Mouse (Mus musculus): ENCODE data around the gene Whrn. TPM values are rescaled to one million over a fixed set of nuclear protein-coding genes. Genes with fewer than 3 reads are reported as not detected.
A peak's percentile ranks its signal among the peaks of the same experiment; 100 is the strongest.

Whrn gene
- polyA plus RNA-seq, 1 experiment from 2014 or later, result 3.1 TPM

DNA sequence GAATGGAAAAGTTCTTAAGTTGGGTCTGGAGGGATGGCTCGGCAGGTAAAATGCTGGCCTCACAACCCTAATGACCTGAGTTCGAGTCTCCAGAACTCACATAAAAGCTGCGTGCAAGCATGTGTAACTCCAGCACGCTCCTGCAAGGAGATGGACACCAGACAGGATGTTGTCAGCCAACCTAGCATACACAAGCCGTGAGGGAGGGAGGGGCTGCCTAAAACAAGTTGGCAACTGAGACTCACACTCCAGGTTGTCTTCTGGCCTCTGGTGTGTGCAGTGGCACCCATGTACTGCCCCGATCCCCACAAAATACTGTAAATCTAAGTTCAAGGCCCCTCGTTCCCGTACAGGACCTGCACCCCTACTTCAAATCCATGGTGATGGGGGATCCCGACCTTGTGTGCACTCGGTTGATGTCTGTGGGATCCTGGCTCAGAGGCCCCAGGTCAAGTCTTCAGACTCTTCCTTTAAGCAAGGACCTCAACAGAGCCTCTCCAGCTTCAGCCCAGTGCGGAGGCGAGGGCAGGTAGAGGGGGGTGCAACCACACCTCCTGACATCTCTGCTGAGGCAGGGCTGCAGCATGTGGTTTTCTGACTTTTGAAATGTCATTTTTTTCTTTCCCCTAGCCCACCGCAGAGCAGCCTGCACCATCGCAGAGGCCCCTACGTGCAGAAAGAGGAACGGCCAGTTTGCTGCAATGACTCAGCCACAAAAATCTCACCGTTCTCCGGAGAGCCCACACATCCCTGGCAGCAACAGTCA lies 95.1 kb downstream of the Whrn start:
- no peaks in the 10 kb centered on the region for H3K9me3 ChIP-seq (ENCODE audit: control insufficient read depth, low read length)
- peaks cover 35 to 57% of the 10 kb centered on the region in 2 experiments for H3K4me1 ChIP-seq (ENCODE audit: control insufficient read depth in 2 of 2, insufficient read depth in 2 of 2, low read length in 2 of 2)
- ATAC-seq (ENCODE audit: insufficient number of reproducible peaks, insufficient read depth, low FRiP score, low read depth), result no peak
- no peaks in the 10 kb centered on the region for H3K27me3 ChIP-seq (ENCODE audit: control insufficient read depth, insufficient read depth, low read length)
- no peak overlapping the region for H3K4me2 ChIP-seq (ENCODE audit: low read length)
- no peak overlapping the region for H3K27ac ChIP-seq (replicated peaks in 1 of 2; ENCODE audit: control insufficient read depth in 1 of 2, insufficient read depth in 1 of 2, low read depth in 2 of 2, low read length in 2 of 2)
- WGBS, result 90% methylated on average over 18 of the region's 18 CpGs
- H3K4me3 ChIP-seq (ENCODE audit: control insufficient read depth in 1 of 2, insufficient read depth in 1 of 2, low read depth in 1 of 2, low read length in 2 of 2), result no peak overlapping the region
- no peaks in the 10 kb centered on the region for H3K36me3 ChIP-seq (ENCODE audit: control insufficient read depth, insufficient read depth, low read length)
- no peak overlapping the region for H3K9ac ChIP-seq (ENCODE audit: low read length)

- peaks cover 30 to 47% of the 10 kb centered on the region in 2 experiments for H3K4me1 ChIP-seq (ENCODE audit: control insufficient read depth in 2 of 2, insufficient read depth in 2 of 2, low read length in 2 of 2)
- no peak overlapping the region for H3K4me2 ChIP-seq (ENCODE audit: low read length)
- H3K36me3 ChIP-seq (ENCODE audit: control insufficient read depth, insufficient read depth, low read length), result peaks cover 4% of the 10 kb centered on the region; the same call in 1 of the 2 replicates
- H3K9ac ChIP-seq (ENCODE audit: low read length), result 0 out of 2 replicates have a peak overlapping the region, but pooled peaks have one; percentile 3
- no peaks in the 10 kb centered on the region for H3K9me3 ChIP-seq (ENCODE audit: control insufficient read depth, low read length)
- 49% methylated on average over 8 of the region's 8 CpGs for WGBS
- no peak for ATAC-seq (ENCODE audit: insufficient number of reproducible peaks, insufficient read depth, low FRiP score, low read depth)
- no peak overlapping the region for H3K4me3 ChIP-seq (ENCODE audit: control insufficient read depth in 1 of 2, insufficient read depth in 1 of 2, low read depth in 1 of 2, low read length in 2 of 2)
- peak overlapping the region; percentile 36 to 42 for H3K27ac ChIP-seq (replicated peaks in 1 of 2; ENCODE audit: control insufficient read depth in 1 of 2, insufficient read depth in 1 of 2, low read depth in 2 of 2, low read length in 2 of 2)
- H3K27me3 ChIP-seq (ENCODE audit: control insufficient read depth, insufficient read depth, low read length), result no peaks in the 10 kb centered on the region
These were observed 96.0 kb downstream of the Whrn start for GRCm38 (mm10) chr4:63399691-63400270.

- Histone ChIP-seq H3K9ac (ENCODE audit: low read length) (0 out of 2 replicates have a peak overlapping the region, but pooled peaks have one; percentile 3), H3K4me2 (ENCODE audit: low read length) (no peak overlapping the region), H3K27ac (replicated peaks in 1 of 2; ENCODE audit: control insufficient read depth in 1 of 2, insufficient read depth in 1 of 2, low read depth in 2 of 2, low read length in 2 of 2) (peak overlapping the region; percentile 36 to 42), H3K27me3 (ENCODE audit: control insufficient read depth, insufficient read depth, low read length) (no peaks in the 10 kb centered on the region), H3K9me3 (ENCODE audit: control insufficient read depth, low read length) (no peaks in the 10 kb centered on the region), H3K4me3 (ENCODE audit: control insufficient read depth in 1 of 2, insufficient read depth in 1 of 2, low read depth in 1 of 2, low read length in 2 of 2) (no peak overlapping the region), H3K4me1 (ENCODE audit: control insufficient read depth in 2 of 2, insufficient read depth in 2 of 2, low read length in 2 of 2) (peaks cover 23 to 40% of the 10 kb centered on the region in 2 experiments), H3K36me3 (ENCODE audit: control insufficient read depth, insufficient read depth, low read length) (peaks cover 10% of the 10 kb centered on the region; the same call in 1 of the 2 replicates)
- WGBS, result 47% methylated on average over 11 of the region's 11 CpGs
- ATAC-seq (ENCODE audit: insufficient number of reproducible peaks, insufficient read depth, low FRiP score, low read depth), result no peak
These were observed 96.8 kb downstream of the Whrn start for GRCm38 (mm10) chr4:63398854-63399609.

- H3K27me3 ChIP-seq (ENCODE audit: control insufficient read depth, insufficient read depth, low read length), result no peaks in the 10 kb centered on the region
- no peak for ATAC-seq (ENCODE audit: insufficient number of reproducible peaks, insufficient read depth, low FRiP score, low read depth)
- 77% methylated on average over 10 of the region's 10 CpGs for WGBS
- no peaks in the 10 kb centered on the region for H3K9me3 ChIP-seq (ENCODE audit: control insufficient read depth, low read length)
- H3K27ac ChIP-seq (replicated peaks in 1 of 2; ENCODE audit: control insufficient read depth in 1 of 2, insufficient read depth in 1 of 2, low read depth in 2 of 2, low read length in 2 of 2), result no peak overlapping the region
- peaks cover 13% of the 10 kb centered on the region; the same call in 1 of the 2 replicates for H3K36me3 ChIP-seq (ENCODE audit: control insufficient read depth, insufficient read depth, low read length)
- no peak overlapping the region for H3K4me2 ChIP-seq (ENCODE audit: low read length)
- no peak overlapping the region for H3K9ac ChIP-seq (ENCODE audit: low read length)
- no peak overlapping the region for H3K4me3 ChIP-seq (ENCODE audit: control insufficient read depth in 1 of 2, insufficient read depth in 1 of 2, low read depth in 1 of 2, low read length in 2 of 2)
- peaks cover 14 to 30% of the 10 kb centered on the region in 2 experiments; a peak in 3 of 4 replicates for H3K4me1 ChIP-seq (ENCODE audit: control insufficient read depth in 2 of 2, insufficient read depth in 2 of 2, low read length in 2 of 2)
These were observed 97.7 kb downstream of the Whrn start for GRCm38 (mm10) chr4:63397981-63398537.

DNA sequence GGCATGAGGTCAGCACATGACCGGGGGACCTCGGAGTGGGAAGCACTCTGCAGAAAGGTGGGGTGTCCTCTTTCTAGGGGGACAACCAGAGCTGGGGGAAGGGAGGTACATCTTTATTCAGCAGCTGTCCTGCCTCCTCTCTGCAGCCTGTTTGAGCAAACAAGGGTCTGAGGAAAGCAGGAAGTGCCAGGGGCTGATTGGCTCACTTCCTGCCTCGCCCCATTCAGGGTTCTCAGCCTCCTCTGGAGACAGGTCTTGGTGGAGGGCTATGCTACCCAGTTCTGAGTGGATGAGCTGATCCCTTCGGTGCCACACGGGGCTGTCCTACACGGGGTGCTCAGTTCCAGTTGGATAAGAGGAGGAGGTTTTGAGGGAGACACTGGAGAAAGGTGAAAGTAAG lies 104.5 kb downstream of the Whrn start:
- Histone ChIP-seq H3K4me3 (ENCODE audit: control insufficient read depth in 1 of 2, insufficient read depth in 1 of 2, low read depth in 1 of 2, low read length in 2 of 2) (no peak overlapping the region), H3K27ac (replicated peaks in 1 of 2; ENCODE audit: control insufficient read depth in 1 of 2, insufficient read depth in 1 of 2, low read depth in 2 of 2, low read length in 2 of 2) (no peak overlapping the region), H3K9me3 (ENCODE audit: control insufficient read depth, low read length) (no peaks in the 10 kb centered on the region), H3K36me3 (ENCODE audit: control insufficient read depth, insufficient read depth, low read length) (peaks cover 21% of the 10 kb centered on the region), H3K4me1 (ENCODE audit: control insufficient read depth in 2 of 2, insufficient read depth in 2 of 2, low read length in 2 of 2) (peaks cover 6 to 13% of the 10 kb centered on the region in 2 experiments; a peak in 2 of 4 replicates), H3K4me2 (ENCODE audit: low read length) (no peak overlapping the region), H3K9ac (ENCODE audit: low read length) (no peak overlapping the region), H3K27me3 (ENCODE audit: control insufficient read depth, insufficient read depth, low read length) (no peaks in the 10 kb centered on the region)
- ATAC-seq (ENCODE audit: insufficient number of reproducible peaks, insufficient read depth, low FRiP score, low read depth), result no peak
- 61% methylated on average over 6 of the region's 6 CpGs for WGBS

DNA sequence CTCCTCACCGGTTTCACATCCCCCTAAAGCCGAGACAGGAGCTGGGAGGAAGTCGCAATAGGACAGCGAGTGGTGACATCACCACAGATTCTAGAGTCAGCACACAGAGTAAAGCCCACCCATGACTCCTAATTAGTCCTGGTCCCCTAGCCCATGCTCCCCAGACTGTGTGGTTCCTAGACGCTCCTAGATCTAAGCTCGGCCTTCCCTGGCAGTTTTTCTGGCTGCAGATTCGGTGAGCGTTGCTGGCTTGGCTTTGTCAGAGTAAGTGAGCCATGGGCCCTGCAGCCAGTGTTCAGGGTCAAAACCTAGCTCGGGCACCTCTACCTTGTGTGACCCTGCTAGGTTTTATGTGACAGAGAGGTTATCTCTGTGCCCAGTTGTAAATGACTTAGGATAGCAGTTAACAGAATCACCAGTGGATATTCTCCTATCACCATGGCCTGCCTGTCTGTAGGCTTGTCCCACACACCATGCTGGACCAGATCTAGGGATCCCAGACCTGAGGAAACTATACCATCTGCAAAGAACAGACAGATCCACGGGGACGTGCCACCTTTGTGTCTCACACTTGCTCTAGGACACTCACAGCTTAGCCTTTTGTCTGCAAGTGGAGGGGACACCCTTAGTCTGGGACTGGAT lies 105.8 kb downstream of the Whrn start:
- Histone ChIP-seq H3K36me3 (ENCODE audit: control insufficient read depth, insufficient read depth, low read length) (peaks cover 23% of the 10 kb centered on the region), H3K9ac (ENCODE audit: low read length) (no peak overlapping the region), H3K4me3 (ENCODE audit: control insufficient read depth in 1 of 2, insufficient read depth in 1 of 2, low read depth in 1 of 2, low read length in 2 of 2) (no peak overlapping the region), H3K27ac (replicated peaks in 1 of 2; ENCODE audit: control insufficient read depth in 1 of 2, insufficient read depth in 1 of 2, low read depth in 2 of 2, low read length in 2 of 2) (no peak overlapping the region), H3K27me3 (ENCODE audit: control insufficient read depth, insufficient read depth, low read length) (no peaks in the 10 kb centered on the region), H3K9me3 (ENCODE audit: control insufficient read depth, low read length) (no peaks in the 10 kb centered on the region), H3K4me2 (ENCODE audit: low read length) (no peak overlapping the region), H3K4me1 (ENCODE audit: control insufficient read depth in 2 of 2, insufficient read depth in 2 of 2, low read length in 2 of 2) (peaks cover 6 to 13% of the 10 kb centered on the region in 2 experiments; a peak in 2 of 4 replicates)
- ATAC-seq (ENCODE audit: insufficient number of reproducible peaks, insufficient read depth, low FRiP score, low read depth), result no peak
- 72% methylated on average over 11 of the region's 11 CpGs for WGBS

All from heart, embryonic 14.5 days (tissue).